Mouse (Mus musculus): ENCODE data around the gene Zfp799. TPM values are rescaled to one million over a fixed set of nuclear protein-coding genes. Genes with fewer than 3 reads are reported as not detected.
A peak's percentile ranks its signal among the peaks of the same experiment; 100 is the strongest.
"Not testable (repeated sequence)": the region's sequence is repeated elsewhere in the genome, so short reads cannot be mapped to it uniquely, and the experiment has no call there.

The Zfp799 gene
- polyA plus RNA-seq (2016; fragmentation: Nextera tagmentation; extraction: Ambion mirVana), result 15.7 and 17.3 TPM in 2 replicates

DNA sequence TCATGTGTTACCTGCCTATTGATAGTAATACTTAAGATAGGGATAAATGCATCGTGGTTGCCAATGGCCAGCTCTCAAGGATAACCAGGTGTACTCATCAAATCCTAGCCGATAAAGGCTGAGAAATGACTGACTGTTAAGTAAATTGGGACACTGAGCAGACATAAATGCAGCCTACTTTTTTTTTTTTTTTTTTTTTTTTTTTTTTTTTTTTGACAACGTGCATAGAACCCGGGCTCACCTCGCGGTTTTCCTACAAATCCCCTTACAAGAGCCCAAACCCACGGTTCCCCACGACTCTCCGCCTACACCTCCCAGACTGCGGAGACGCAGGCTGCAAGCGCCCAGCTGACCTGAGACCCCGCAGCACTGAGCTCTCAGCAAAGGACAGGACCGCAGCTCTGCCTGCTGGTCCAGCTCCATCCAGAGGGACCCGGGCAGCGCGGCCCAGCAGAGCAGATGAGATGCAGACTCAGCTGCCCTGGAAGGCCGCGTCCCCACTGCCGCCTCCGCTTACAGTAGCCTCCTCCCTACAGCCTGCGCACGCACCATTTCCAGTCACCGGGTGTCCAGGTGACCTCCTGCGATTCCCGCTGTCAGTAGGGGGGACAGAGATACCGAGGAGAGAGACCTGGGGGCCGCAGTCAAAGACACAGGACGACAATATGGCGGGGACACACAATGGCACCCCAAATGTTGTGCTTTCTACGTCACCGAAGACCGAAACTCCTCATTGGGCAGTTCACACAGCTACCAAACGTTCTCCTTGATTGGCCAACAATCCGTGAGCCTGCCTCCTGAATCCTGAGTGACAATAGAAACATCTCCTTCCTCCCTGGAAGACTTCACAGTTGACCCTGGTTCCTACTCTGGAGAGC is at the start of gene Zfp799:
TSS of gene Zfp799 (minus strand) at position 722 of the 878 bp plus-strand sequence.
- Histone ChIP-seq H3K27ac (peak within 1 kb of the TSS; percentile 32; the same call in 1 of the 2 replicates), H3K4me2 (replicated peaks) (peak within 1 kb of the TSS; percentile 79), H3K9ac (peak within 1 kb of the TSS; percentile 94), H3K36me3 (peaks cover 15% of the 10 kb centered on the region), H3K27me3 (replicated peaks) (no peaks in the 10 kb centered on the region), H3K4me1 (peaks cover 11% of the 10 kb centered on the region), H3K9me3 (no peaks in the 10 kb centered on the region), H3K4me3 (peak within 1 kb of the TSS; percentile 87)
- peak; percentile 99 for ATAC-seq (ENCODE audit: low FRiP score, low read depth)
- WGBS, result 2% methylated on average over 35 of the region's 35 CpGs

GRCm38 (mm10) chr17:32878773-32879172 is 48.7 kb upstream of the Zfp799 start:
- no peaks in the 10 kb centered on the region for H3K27me3 ChIP-seq (replicated peaks)
- no peak overlapping the region for H3K9ac ChIP-seq
- H3K4me1 ChIP-seq, result no peaks in the 10 kb centered on the region
- H3K27ac ChIP-seq, result no peak overlapping the region
- no peak overlapping the region for H3K4me2 ChIP-seq (replicated peaks)
- peaks cover 40% of the 10 kb centered on the region for H3K36me3 ChIP-seq
- H3K4me3 ChIP-seq, result no peak overlapping the region
- 94% methylated on average over 11 of the region's 11 CpGs for whole genome bisulfite sequencing
- ATAC-seq (ENCODE audit: low FRiP score, low read depth), result no peak
- H3K9me3 ChIP-seq, result no peaks in the 10 kb centered on the region

GRCm38 (mm10) chr17:32877471-32878171 is 47.6 kb upstream of the Zfp799 start:
- no peak overlapping the region for H3K9ac ChIP-seq
- H3K36me3 ChIP-seq, result peaks cover 28% of the 10 kb centered on the region
- H3K4me1 ChIP-seq, result no peaks in the 10 kb centered on the region
- no peaks in the 10 kb centered on the region for H3K27me3 ChIP-seq (replicated peaks)
- no peak overlapping the region for H3K4me3 ChIP-seq
- peak overlapping the region; percentile 22; the same call in 1 of the 2 replicates for H3K4me2 ChIP-seq (replicated peaks)
- ATAC-seq (ENCODE audit: low FRiP score, low read depth), result no peak
- H3K9me3 ChIP-seq, result no peaks in the 10 kb centered on the region
- no peak overlapping the region for H3K27ac ChIP-seq
- WGBS, result 13% methylated on average over 22 of the region's 22 CpGs

DNA sequence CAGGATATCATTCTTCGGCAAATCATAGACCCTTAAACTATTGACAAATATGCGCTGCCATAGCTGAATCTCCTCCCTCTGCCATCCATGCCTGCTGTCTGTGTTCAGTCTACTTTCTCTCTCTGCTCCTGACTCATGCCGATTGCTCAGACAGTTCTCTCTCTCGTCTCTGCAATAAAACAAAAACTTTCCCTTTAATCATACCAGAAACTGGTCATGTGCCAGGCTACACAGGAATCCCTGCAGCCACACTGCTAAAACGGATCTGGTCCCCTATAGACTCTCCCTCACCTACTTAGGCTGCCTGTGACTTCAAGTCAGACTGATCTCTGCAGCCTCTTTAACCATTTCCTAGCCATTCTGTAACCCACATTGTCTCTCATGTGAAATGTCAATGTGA is 42.6 kb upstream of the Zfp799 start:
- H3K4me3 ChIP-seq, result no peak overlapping the region
- WGBS, result 77% methylated on average over 5 of the region's 5 CpGs

GRCm38 (mm10) chr17:32872091-32872490 is 42.0 kb upstream of the Zfp799 start:
- WGBS, result 85% methylated on average over 4 of the region's 4 CpGs
- H3K9ac ChIP-seq, result no peak overlapping the region
- no peaks in the 10 kb centered on the region for H3K27me3 ChIP-seq (replicated peaks)
- no peak for ATAC-seq (ENCODE audit: low FRiP score, low read depth)
- no peak overlapping the region for H3K4me2 ChIP-seq (replicated peaks)
- H3K27ac ChIP-seq, result no peak overlapping the region
- H3K4me3 ChIP-seq, result no peak overlapping the region
- no peaks in the 10 kb centered on the region for H3K36me3 ChIP-seq
- H3K4me1 ChIP-seq, result no peaks in the 10 kb centered on the region
- H3K9me3 ChIP-seq, result no peaks in the 10 kb centered on the region

More for the DNA sequence above, 42.6 kb upstream of the Zfp799 start:
- Histone ChIP-seq H3K9ac (no peak overlapping the region), H3K27me3 (replicated peaks) (no peaks in the 10 kb centered on the region), H3K36me3 (no peaks in the 10 kb centered on the region), H3K27ac (no peak overlapping the region), H3K9me3 (no peaks in the 10 kb centered on the region), H3K4me2 (replicated peaks) (no peak overlapping the region), H3K4me1 (no peaks in the 10 kb centered on the region)
- no peak for ATAC-seq (ENCODE audit: low FRiP score, low read depth)

DNA sequence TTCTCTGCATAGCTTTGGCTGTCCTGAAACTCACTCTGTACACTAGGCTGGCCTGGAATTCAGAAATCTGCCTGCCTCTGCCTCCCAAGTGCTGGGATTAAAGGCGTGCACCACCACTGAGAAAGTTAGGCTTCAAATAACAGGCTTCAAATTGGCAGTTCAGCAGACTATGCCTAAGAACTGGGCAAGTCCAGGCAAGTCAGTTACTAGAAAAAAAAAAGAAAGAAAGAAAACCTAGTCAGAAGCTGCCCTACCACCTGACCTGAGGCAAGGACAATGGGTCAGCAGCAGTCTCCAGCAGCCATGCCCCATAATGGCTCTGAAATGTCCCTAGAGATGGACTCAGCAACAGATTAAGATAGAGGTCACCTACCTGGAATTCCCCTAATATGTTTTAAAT is 41.4 kb upstream of the Zfp799 start:
- WGBS, result 91% methylated on average over 1 of the region's 1 CpGs

DNA sequence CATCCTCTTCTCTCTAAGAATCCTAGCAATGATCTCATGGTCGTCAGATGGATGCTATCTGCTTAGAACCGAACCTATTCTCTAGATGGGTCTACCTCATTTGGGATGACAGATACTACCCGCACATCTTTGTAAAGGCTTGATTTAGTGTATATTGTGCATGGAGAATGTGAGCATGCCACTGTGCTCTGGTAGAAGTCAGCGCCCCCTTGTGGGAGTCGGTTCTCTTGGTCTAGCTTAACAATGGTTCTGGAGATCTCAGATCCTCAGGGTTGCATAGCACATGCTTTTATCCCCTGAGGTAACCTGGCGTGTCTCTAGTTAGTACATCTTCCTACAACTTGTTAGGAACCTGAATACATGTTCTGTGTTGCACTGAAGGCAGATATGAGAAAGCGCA is 37.2 kb upstream of the Zfp799 start:
- not testable (repeated sequence) for H3K36me3 ChIP-seq; H3K4me1 ChIP-seq; H3K4me2 ChIP-seq (replicated peaks); ATAC-seq (ENCODE audit: low FRiP score, low read depth); H3K27ac ChIP-seq; H3K9ac ChIP-seq; H3K4me3 ChIP-seq; H3K27me3 ChIP-seq (replicated peaks); H3K9me3 ChIP-seq
- WGBS, result 44% methylated on average over 5 of the region's 7 CpGs

More for the DNA sequence above, 41.4 kb upstream of the Zfp799 start:
- Histone ChIP-seq H3K36me3 (no peaks in the 10 kb centered on the region), H3K4me2 (replicated peaks) (no peak overlapping the region), H3K9me3 (no peaks in the 10 kb centered on the region), H3K27me3 (replicated peaks) (no peaks in the 10 kb centered on the region), H3K9ac (no peak overlapping the region), H3K4me3 (no peak overlapping the region), H3K27ac (no peak overlapping the region), H3K4me1 (no peaks in the 10 kb centered on the region)
- ATAC-seq (ENCODE audit: low FRiP score, low read depth), result no peak

GRCm38 (mm10) chr17:32856713-32857112 is 26.7 kb upstream of the Zfp799 start:
- not testable (repeated sequence) for H3K4me1 ChIP-seq; H3K27ac ChIP-seq; H3K9me3 ChIP-seq; H3K36me3 ChIP-seq; H3K27me3 ChIP-seq (replicated peaks); H3K4me2 ChIP-seq (replicated peaks); H3K9ac ChIP-seq; H3K4me3 ChIP-seq; ATAC-seq (ENCODE audit: low FRiP score, low read depth)
- 71% methylated on average over 4 of the region's 6 CpGs for WGBS

DNA sequence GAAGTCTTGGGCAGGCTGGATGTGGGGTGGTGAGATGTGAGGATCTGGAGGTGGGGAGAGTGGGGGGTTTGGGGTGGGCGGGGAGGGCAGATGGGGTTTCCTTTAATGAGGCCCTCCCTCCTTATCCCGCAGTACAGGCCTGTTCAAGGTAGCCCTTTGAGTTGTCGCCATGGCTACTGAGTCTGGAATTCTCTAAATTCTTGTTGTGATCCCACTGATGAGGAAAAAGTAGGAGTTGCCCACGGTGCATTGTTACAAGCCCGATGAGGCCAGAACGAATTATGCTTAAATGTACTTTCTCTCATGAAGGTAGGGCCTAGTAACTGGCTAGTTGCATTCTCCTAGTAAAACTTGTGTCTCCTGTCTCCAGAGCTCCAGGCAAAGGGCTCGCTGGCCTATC is 21.5 kb upstream of the Zfp799 start:
- ATAC-seq (ENCODE audit: low FRiP score, low read depth), result no peak
- no peaks in the 10 kb centered on the region for H3K27me3 ChIP-seq (replicated peaks)
- 39% methylated on average over 7 of the region's 7 CpGs for WGBS

GRCm38 (mm10) chr17:32841388-32841787 is 11.3 kb upstream of the Zfp799 start:
- H3K4me1 ChIP-seq, result peaks cover 4% of the 10 kb centered on the region
- WGBS, result 43% methylated on average over 2 of the region's 2 CpGs
- H3K9ac ChIP-seq, result no peak overlapping the region
- 0 out of 2 replicates have a peak, but pooled peaks cover 7% of the 10 kb centered on the region for H3K9me3 ChIP-seq
- H3K27ac ChIP-seq, result no peak overlapping the region
- H3K27me3 ChIP-seq (replicated peaks), result no peaks in the 10 kb centered on the region
- peak; percentile 77; the same call in 1 of the 2 replicates for ATAC-seq (ENCODE audit: low FRiP score, low read depth)
- no peaks in the 10 kb centered on the region for H3K36me3 ChIP-seq
- H3K4me3 ChIP-seq, result no peak overlapping the region
- H3K4me2 ChIP-seq (replicated peaks), result no peak overlapping the region

More for the DNA sequence above, 21.5 kb upstream of the Zfp799 start:
- Histone ChIP-seq H3K9ac (no peak overlapping the region), H3K36me3 (no peaks in the 10 kb centered on the region), H3K4me2 (replicated peaks) (no peak overlapping the region), H3K27ac (no peak overlapping the region), H3K4me3 (no peak overlapping the region), H3K4me1 (no peaks in the 10 kb centered on the region), H3K9me3 (no peaks in the 10 kb centered on the region)

DNA sequence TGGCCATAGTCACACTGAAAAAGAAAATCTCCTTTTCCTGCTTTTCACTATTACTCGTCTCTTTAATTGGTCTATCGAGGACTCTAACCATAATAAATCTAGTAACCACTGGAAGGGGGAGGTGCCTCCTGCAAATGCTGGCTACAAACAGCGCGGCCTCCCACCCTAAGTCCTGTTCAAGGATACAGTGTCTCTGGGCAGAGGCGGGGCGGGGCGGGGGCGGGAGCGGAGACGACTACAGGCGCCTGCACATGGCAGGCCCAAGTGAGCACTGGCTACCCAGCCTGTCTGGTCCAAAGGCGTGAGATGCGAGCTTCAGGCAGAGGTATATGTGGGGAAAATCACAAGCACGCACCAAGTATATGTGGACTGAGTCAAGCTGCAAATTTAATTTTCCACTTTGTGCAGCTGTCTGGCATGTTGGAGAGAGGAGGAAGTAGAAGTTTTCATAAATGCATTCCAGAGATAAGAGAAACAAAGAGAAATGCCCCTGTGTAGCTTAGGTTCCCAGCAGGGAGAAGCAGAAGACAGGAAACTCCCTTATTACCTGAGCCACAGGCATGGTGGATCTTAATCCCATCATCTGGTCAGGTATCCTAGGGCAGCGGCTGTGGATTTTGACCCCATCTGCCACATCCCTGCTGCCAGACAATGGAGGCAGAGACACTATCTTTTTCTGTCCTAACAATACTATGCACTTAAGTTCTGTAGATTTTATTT is 9.2 kb upstream of the Zfp799 start:
- 0 out of 2 replicates have a peak, but pooled peaks cover 7% of the 10 kb centered on the region for H3K9me3 ChIP-seq
- H3K4me2 ChIP-seq (replicated peaks), result 0 out of 2 replicates have a peak overlapping the region, but pooled peaks have one; percentile 8
- H3K9ac ChIP-seq, result 0 out of 2 replicates have a peak overlapping the region, but pooled peaks have one; percentile 21
- H3K36me3 ChIP-seq, result no peaks in the 10 kb centered on the region
- H3K27me3 ChIP-seq (replicated peaks), result no peaks in the 10 kb centered on the region
- no peak overlapping the region for H3K27ac ChIP-seq
- H3K4me1 ChIP-seq, result peaks cover 4% of the 10 kb centered on the region
- no peak for ATAC-seq (ENCODE audit: low FRiP score, low read depth)
- 37% methylated on average over 15 of the region's 15 CpGs for WGBS
- no peak overlapping the region for H3K4me3 ChIP-seq

- H3K4me1 ChIP-seq, result peaks cover 11% of the 10 kb centered on the region
- 33% methylated on average over 3 of the region's 3 CpGs for whole genome bisulfite sequencing
Observed at GRCm38 (mm10) chr17:32830418-32830782, 339 bp upstream of the Zfp799 start.

More at GRCm38 (mm10) chr17:32830418-32830782, 339 bp upstream of the Zfp799 start:
- Histone ChIP-seq H3K9ac (no peak overlapping the region), H3K27me3 (replicated peaks) (no peaks in the 10 kb centered on the region), H3K4me3 (peak overlapping the region; percentile 87), H3K27ac (no peak overlapping the region), H3K9me3 (no peaks in the 10 kb centered on the region), H3K36me3 (peaks cover 11% of the 10 kb centered on the region; the same call in 1 of the 2 replicates), H3K4me2 (replicated peaks) (peak overlapping the region; percentile 79)
- ATAC-seq (ENCODE audit: low FRiP score, low read depth), result 0 out of 2 replicates have a peak, but pooled peaks have one; percentile 5

Measured in neural tube, embryonic 12.5 days (tissue).